Mouse (Mus musculus): Measurements from ENCODE around the gene Icam5. TPM values are rescaled to one million over a fixed set of nuclear protein-coding genes. Genes with fewer than 3 reads are reported as not detected.
A peak's percentile ranks its signal among the peaks of the same experiment; 100 is the strongest.
"Not testable (repeated sequence)": the region's sequence is repeated elsewhere in the genome, so short reads cannot be mapped to it uniquely, and the experiment has no call there.

The Icam5 gene
- polyA plus RNA-seq, 1 experiment from 2014 or later: 0.04 TPM

DNA sequence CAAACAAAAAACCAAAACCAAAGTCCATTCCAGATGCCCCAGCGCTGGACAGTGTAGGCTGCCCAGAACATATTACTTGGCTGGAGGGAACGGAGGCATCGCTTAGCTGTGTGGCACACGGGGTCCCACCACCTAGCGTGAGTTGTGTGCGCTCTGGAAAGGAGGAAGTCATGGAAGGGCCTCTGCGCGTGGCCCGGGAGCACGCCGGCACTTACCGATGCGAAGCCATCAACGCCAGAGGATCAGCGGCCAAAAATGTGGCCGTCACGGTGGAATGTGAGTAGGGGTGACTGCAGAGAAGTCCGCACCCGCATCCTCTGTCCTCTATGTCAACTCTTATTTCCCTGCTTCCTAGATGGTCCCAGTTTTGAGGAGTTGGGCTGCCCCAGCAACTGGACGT lies 4.3 kb downstream of the Icam5 start:
- 13% methylated on average over 19 of the region's 20 CpGs for WGBS (ENCODE audit: missing documents)
- H3K36me3 ChIP-seq (ENCODE audit: inconsistent target): no peaks in the 10 kb centered on the region
- no peak overlapping the region for H3K4me3 ChIP-seq (ENCODE audit: inconsistent target)
- H3K27ac ChIP-seq: no peak overlapping the region
- no peaks in the 10 kb centered on the region for H3K79me2 ChIP-seq (ENCODE audit: inconsistent target)

DNA sequence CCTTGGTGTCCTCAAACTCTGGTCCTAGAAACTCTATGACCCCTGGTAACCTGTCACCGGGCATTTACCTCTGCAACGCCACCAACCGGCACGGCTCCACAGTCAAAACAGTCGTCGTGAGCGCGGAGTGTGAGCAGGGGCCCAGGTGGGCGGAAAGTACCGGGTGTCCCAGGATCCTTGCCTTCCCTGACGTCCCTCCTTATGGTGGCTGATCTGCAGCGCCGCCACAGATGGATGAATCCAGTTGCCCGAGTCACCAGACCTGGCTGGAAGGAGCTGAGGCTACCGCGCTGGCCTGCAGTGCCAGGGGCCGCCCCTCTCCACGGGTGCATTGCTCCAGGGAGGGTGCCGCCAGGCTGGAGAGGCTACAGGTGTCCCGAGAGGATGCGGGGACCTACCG lies 4.8 kb downstream of the Icam5 start:
- H3K79me2 ChIP-seq (ENCODE audit: inconsistent target): no peaks in the 10 kb centered on the region
- H3K27ac ChIP-seq: no peak overlapping the region
- no peak overlapping the region for H3K4me3 ChIP-seq (ENCODE audit: inconsistent target)
- no peaks in the 10 kb centered on the region for H3K36me3 ChIP-seq (ENCODE audit: inconsistent target)
- 9% methylated on average over 15 of the region's 22 CpGs for WGBS (ENCODE audit: missing documents)

- Histone ChIP-seq H3K79me2 (ENCODE audit: inconsistent target) (no peaks in the 10 kb centered on the region), H3K27ac (no peak overlapping the region), H3K36me3 (ENCODE audit: inconsistent target) (no peaks in the 10 kb centered on the region), H3K4me3 (ENCODE audit: inconsistent target) (no peak overlapping the region)
- WGBS (ENCODE audit: missing documents): 17% methylated on average over 26 of the region's 31 CpGs
These were observed 5.6 kb downstream of the Icam5 start for GRCm38 (mm10) chr9:21037481-21037891.

- 86% methylated on average over 3 of the region's 3 CpGs for WGBS (ENCODE audit: missing documents)
- Histone ChIP-seq H3K27ac (no peak overlapping the region), H3K79me2 (ENCODE audit: inconsistent target) (no peaks in the 10 kb centered on the region), H3K4me3 (ENCODE audit: inconsistent target) (no peak overlapping the region), H3K36me3 (ENCODE audit: inconsistent target) (no peaks in the 10 kb centered on the region)
These were observed 7.9 kb downstream of the Icam5 start for GRCm38 (mm10) chr9:21039779-21040178.

- no peaks in the 10 kb centered on the region for H3K36me3 ChIP-seq (ENCODE audit: inconsistent target)
- no peak overlapping the region for H3K27ac ChIP-seq
- no peak overlapping the region for H3K4me3 ChIP-seq (ENCODE audit: inconsistent target)
- WGBS (ENCODE audit: missing documents): 75% methylated on average over 4 of the region's 4 CpGs
- H3K79me2 ChIP-seq (ENCODE audit: inconsistent target): no peaks in the 10 kb centered on the region
These were observed 9.4 kb downstream of the Icam5 start for GRCm38 (mm10) chr9:21041308-21041707.

- H3K79me2 ChIP-seq (ENCODE audit: inconsistent target): no peaks in the 10 kb centered on the region
- no peak overlapping the region for H3K4me3 ChIP-seq (ENCODE audit: inconsistent target)
- 86% methylated on average over 4 of the region's 4 CpGs for WGBS (ENCODE audit: missing documents)
- H3K27ac ChIP-seq: no peak overlapping the region
- no peaks in the 10 kb centered on the region for H3K36me3 ChIP-seq (ENCODE audit: inconsistent target)
These were observed 11.7 kb downstream of the Icam5 start for GRCm38 (mm10) chr9:21043563-21043962.

GRCm38 (mm10) chr9:21044785-21045184 lies 12.9 kb downstream of the Icam5 start:
- H3K27ac ChIP-seq; H3K36me3 ChIP-seq (ENCODE audit: inconsistent target); H3K79me2 ChIP-seq (ENCODE audit: inconsistent target); H3K4me3 ChIP-seq (ENCODE audit: inconsistent target): not testable (repeated sequence)
- WGBS (ENCODE audit: missing documents): 88% methylated on average over 1 of the region's 1 CpGs

GRCm38 (mm10) chr9:21045235-21045634 lies 13.4 kb downstream of the Icam5 start:
- Histone ChIP-seq H3K27ac (no peak overlapping the region), H3K79me2 (ENCODE audit: inconsistent target) (no peaks in the 10 kb centered on the region), H3K36me3 (ENCODE audit: inconsistent target) (no peaks in the 10 kb centered on the region), H3K4me3 (ENCODE audit: inconsistent target) (no peak overlapping the region)
- WGBS (ENCODE audit: missing documents): 94% methylated on average over 3 of the region's 3 CpGs

GRCm38 (mm10) chr9:21051578-21051977 lies 19.7 kb downstream of the Icam5 start:
- no peak overlapping the region for H3K27ac ChIP-seq
- H3K79me2 ChIP-seq (ENCODE audit: inconsistent target): no peaks in the 10 kb centered on the region
- H3K4me3 ChIP-seq (ENCODE audit: inconsistent target): no peak overlapping the region
- H3K36me3 ChIP-seq (ENCODE audit: inconsistent target): no peaks in the 10 kb centered on the region
- WGBS (ENCODE audit: missing documents): 77% methylated on average over 10 of the region's 10 CpGs

- H3K79me2 ChIP-seq (ENCODE audit: inconsistent target): no peaks in the 10 kb centered on the region
- WGBS (ENCODE audit: missing documents): 93% methylated on average over 2 of the region's 2 CpGs
- no peak overlapping the region for H3K4me3 ChIP-seq (ENCODE audit: inconsistent target)
- H3K27ac ChIP-seq: no peak overlapping the region
- H3K36me3 ChIP-seq (ENCODE audit: inconsistent target): no peaks in the 10 kb centered on the region
These were observed 31.1 kb downstream of the Icam5 start for GRCm38 (mm10) chr9:21062928-21063327.

GRCm38 (mm10) chr9:21067006-21067684 lies 35.3 kb downstream of the Icam5 start, which contains the start of gene Zglp1:
TSS of gene Zglp1 (minus strand) at chr9:21067093.
- WGBS (ENCODE audit: missing documents): 86% methylated on average over 14 of the region's 27 CpGs

GRCm38 (mm10) chr9:21072641-21073040 lies 40.8 kb downstream of the Icam5 start:
- Histone ChIP-seq H3K79me2 (ENCODE audit: inconsistent target) (peaks cover 30% of the 10 kb centered on the region), H3K4me3 (ENCODE audit: inconsistent target) (peak overlapping the region; percentile 84), H3K27ac (peak overlapping the region; percentile 37; the same call in 1 of the 2 replicates), H3K36me3 (ENCODE audit: inconsistent target) (peaks cover 20% of the 10 kb centered on the region)
- 7% methylated on average over 4 of the region's 4 CpGs for WGBS (ENCODE audit: missing documents)

More at GRCm38 (mm10) chr9:21067006-21067684, 35.3 kb downstream of the Icam5 start, which contains the start of gene Zglp1:
- H3K27ac ChIP-seq: no peak within 1 kb of the TSS
- H3K4me3 ChIP-seq (ENCODE audit: inconsistent target): no peak within 1 kb of the TSS
- no peaks in the 10 kb centered on the region for H3K36me3 ChIP-seq (ENCODE audit: inconsistent target)
- H3K79me2 ChIP-seq (ENCODE audit: inconsistent target): peaks cover 20% of the 10 kb centered on the region

DNA sequence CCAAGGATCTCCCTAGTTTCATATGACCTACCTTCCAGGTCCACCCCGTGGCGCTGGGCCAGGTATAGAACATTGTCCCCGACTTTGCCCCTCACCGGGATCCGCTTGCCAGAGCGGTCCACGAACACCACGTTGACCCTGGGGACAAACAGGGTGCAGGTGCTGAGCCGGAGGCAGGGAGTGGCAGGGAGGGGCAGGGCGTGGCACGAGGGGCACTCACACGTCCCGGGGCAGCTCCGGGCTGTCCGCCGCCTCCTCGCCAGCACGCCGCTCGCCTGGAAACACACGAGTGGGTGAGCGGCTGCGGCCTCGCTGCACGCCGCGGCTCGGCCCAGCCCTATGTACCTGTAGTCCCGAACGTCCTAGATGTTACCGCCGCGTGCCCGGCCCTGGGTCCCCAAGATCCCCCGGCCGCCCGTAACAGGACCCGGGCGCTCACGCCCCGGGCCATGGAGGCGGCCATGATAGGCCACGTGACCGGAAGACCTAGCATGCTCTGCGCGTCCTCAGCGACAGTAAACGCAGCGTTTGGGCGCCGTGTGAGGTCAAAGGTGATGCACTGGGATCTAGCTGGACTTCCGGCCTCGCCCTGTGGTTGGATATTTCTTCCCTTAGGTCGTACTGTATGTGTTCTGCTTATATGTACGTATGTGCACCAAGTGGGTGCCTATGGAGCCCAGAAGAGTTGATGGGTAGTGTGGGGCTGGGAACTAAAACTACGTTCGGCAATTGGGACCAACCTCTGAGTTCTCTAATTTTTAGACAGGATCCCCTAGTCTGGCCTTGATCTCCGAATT lies 41.4 kb downstream of the Icam5 start, which contains the start of the genes Gm49373 and Fdx1l:
Gm49373 (minus strand) TSS at position 53 of the 797 bp plus-strand sequence.
Fdx1l (minus strand) TSS at position 571 of the 797 bp plus-strand sequence.
- WGBS (ENCODE audit: missing documents): under 1% methylated on average over 56 of the region's 58 CpGs
- Histone ChIP-seq H3K36me3 (ENCODE audit: inconsistent target) (peaks cover 26% of the 10 kb centered on the region), H3K27ac (peak within 1 kb of the TSS; percentile 45)

GRCm38 (mm10) chr9:21074173-21074572 lies 42.3 kb downstream of the Icam5 start:
- Histone ChIP-seq H3K4me3 (ENCODE audit: inconsistent target) (peak overlapping the region; percentile 84; the same call in 1 of the 2 replicates), H3K27ac (no peak overlapping the region; the same call in 1 of the 2 replicates), H3K36me3 (ENCODE audit: inconsistent target) (peaks cover 35% of the 10 kb centered on the region), H3K79me2 (ENCODE audit: inconsistent target) (peaks cover 30% of the 10 kb centered on the region)
- WGBS (ENCODE audit: missing documents): 50% methylated on average over 1 of the region's 1 CpGs

More for the DNA sequence above, 41.4 kb downstream of the Icam5 start, which contains the start of the genes Gm49373 and Fdx1l:
- Histone ChIP-seq H3K79me2 (ENCODE audit: inconsistent target) (peaks cover 30% of the 10 kb centered on the region), H3K4me3 (ENCODE audit: inconsistent target) (peak within 1 kb of the TSS; percentile 84)

DNA sequence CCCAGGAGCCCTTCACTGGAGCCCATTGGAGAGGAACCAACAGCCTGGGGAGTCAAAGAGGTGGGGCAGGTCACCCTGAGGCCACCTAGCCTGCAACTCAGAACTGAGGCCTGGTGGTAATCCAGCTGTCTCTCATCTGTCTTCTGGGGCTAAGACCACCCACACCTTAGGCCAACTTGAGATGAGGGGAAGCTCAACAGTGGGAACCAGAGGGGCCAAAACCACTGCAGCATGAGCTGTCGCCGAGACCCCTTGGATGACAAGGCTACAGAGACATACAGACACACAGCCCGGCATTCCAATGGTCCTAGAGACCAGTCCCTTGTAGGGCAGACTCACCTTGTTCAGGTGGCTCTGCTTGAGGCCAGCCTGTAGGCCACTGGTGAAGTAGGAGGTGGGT lies 43.8 kb downstream of the Icam5 start:
- no peak overlapping the region for H3K27ac ChIP-seq
- peaks cover 50% of the 10 kb centered on the region for H3K36me3 ChIP-seq (ENCODE audit: inconsistent target)
- 95% methylated on average over 3 of the region's 3 CpGs for WGBS (ENCODE audit: missing documents)
- H3K4me3 ChIP-seq (ENCODE audit: inconsistent target): no peak overlapping the region
- peaks cover 24% of the 10 kb centered on the region for H3K79me2 ChIP-seq (ENCODE audit: inconsistent target)
